Mouse (Mus musculus) cerebellum, postnatal 10 days (tissue): ENCODE data around the gene Arhgef2.
"Not testable (repeated sequence)": the region's sequence is repeated elsewhere in the genome, so short reads cannot be mapped to it uniquely, and the experiment has no call there.

Experiments
- DNase-seq, 2 experiments: peaks; one replicate each; pipeline ENCODE4 v3.0.0; 2021; ENCODE audit warnings: mixed read lengths in 2 of 2

Gene Arhgef2

GRCm38 (mm10) chr3:88605666-88606065 is at the start of gene Arhgef2:
Arhgef2 (plus strand) TSS chr3:88605966.
- not testable (repeated sequence) for DNase-seq

- DNase-seq, result no peak
Observed at GRCm38 (mm10) chr3:88556616-88557015, 49.1 kb upstream of the Arhgef2 start.

GRCm38 (mm10) chr3:88559596-88559995 is 46.2 kb upstream of the Arhgef2 start:
- DNase-seq, result no peak

GRCm38 (mm10) chr3:88561989-88562388 is 43.8 kb upstream of the Arhgef2 start:
- DNase-seq, result peak; percentile 71 to 78

GRCm38 (mm10) chr3:88563442-88563841 is 42.3 kb upstream of the Arhgef2 start:
- DNase-seq, result no peak

- DNase-seq, result no peak
Observed at GRCm38 (mm10) chr3:88563966-88564365, 41.8 kb upstream of the Arhgef2 start.

- DNase-seq, result no peak
Observed at GRCm38 (mm10) chr3:88566116-88566515, 39.6 kb upstream of the Arhgef2 start.

GRCm38 (mm10) chr3:88566536-88567061 is 39.2 kb upstream of the Arhgef2 start:
- no peak for DNase-seq

GRCm38 (mm10) chr3:88567892-88568291 is 37.9 kb upstream of the Arhgef2 start:
- DNase-seq, result no peak

- DNase-seq, result no peak
Observed at GRCm38 (mm10) chr3:88568615-88569014, 37.2 kb upstream of the Arhgef2 start.

GRCm38 (mm10) chr3:88569093-88569492 is 36.7 kb upstream of the Arhgef2 start:
- no peak for DNase-seq

- DNase-seq, result no peak
Observed at GRCm38 (mm10) chr3:88569694-88570093, 36.1 kb upstream of the Arhgef2 start.

GRCm38 (mm10) chr3:88570341-88570740 is 35.4 kb upstream of the Arhgef2 start:
- no peak for DNase-seq

GRCm38 (mm10) chr3:88571856-88572255 is 33.9 kb upstream of the Arhgef2 start:
- no peak for DNase-seq

- no peak for DNase-seq
Observed at GRCm38 (mm10) chr3:88572835-88573234, 32.9 kb upstream of the Arhgef2 start.

GRCm38 (mm10) chr3:88573810-88574209 is 32.0 kb upstream of the Arhgef2 start:
- no peak for DNase-seq

GRCm38 (mm10) chr3:88575540-88575939 is 30.2 kb upstream of the Arhgef2 start, which contains the start of gene Ssr2:
Ssr2 (plus strand) TSS chr3:88575876.
- no peak for DNase-seq

GRCm38 (mm10) chr3:88577846-88578245 is 27.9 kb upstream of the Arhgef2 start:
- DNase-seq, result not testable (repeated sequence)

GRCm38 (mm10) chr3:88578498-88579424 is 27.0 kb upstream of the Arhgef2 start:
- no peak for DNase-seq

GRCm38 (mm10) chr3:88579454-88580117 is 26.2 kb upstream of the Arhgef2 start:
- peak; percentile 83 to 86 for DNase-seq

GRCm38 (mm10) chr3:88585769-88586168 is 20.0 kb upstream of the Arhgef2 start:
- no peak for DNase-seq

- DNase-seq, result no peak
Observed at GRCm38 (mm10) chr3:88586640-88587039, 19.1 kb upstream of the Arhgef2 start.

- DNase-seq, result no peak
Observed at GRCm38 (mm10) chr3:88590246-88590645, 15.5 kb upstream of the Arhgef2 start.

- DNase-seq, result no peak
Observed at GRCm38 (mm10) chr3:88591044-88591443, 14.7 kb upstream of the Arhgef2 start.
